8 mouse cellular contexts compared by ENCODE assay signal in genomic region chr11:32205058-32205873, GRCm38 (mm10). TPM values are rescaled to one million over a fixed set of nuclear protein-coding genes. Genes with fewer than 3 reads are reported as not detected.
DNase-seq lines count a peak whose midpoint lies in the region; ATAC-seq lines count a peak whose summit lies in the region.

Snrnp25 (plus strand) TSS chr11:32205415.

- ATAC-seq in forebrain, embryonic 11.5 days (replicated peaks; ENCODE audit: low FRiP score): peak; percentile 100
- ATAC-seq in heart, embryonic 16.5 days (replicated peaks; ENCODE audit: extremely low read depth, insufficient read depth, low FRiP score): peak; percentile 100
- ATAC-seq in liver, embryonic 15.5 days (ENCODE audit: insufficient read depth): peak; percentile 99
- peak; percentile 100 for ATAC-seq in neural tube, embryonic 12.5 days (ENCODE audit: low FRiP score, low read depth)

- peak within 1 kb of the TSS; percentile 67 for H3K4me2 ChIP-seq in forebrain, embryonic 11.5 days (ENCODE audit: low read depth, low read length, severe bottlenecking)
- peak within 1 kb of the TSS; percentile 71 for H3K4me2 ChIP-seq in heart, embryonic 16.5 days (ENCODE audit: low read depth, low read length)
- H3K4me2 ChIP-seq in liver, embryonic 15.5 days: peak within 1 kb of the TSS; percentile 93
- peak within 1 kb of the TSS; percentile 80 for H3K4me2 ChIP-seq in neural tube, embryonic 12.5 days (replicated peaks)

- H3K4me1 ChIP-seq in forebrain, embryonic 11.5 days (replicated peaks; ENCODE audit: control insufficient read depth, insufficient read depth, low read length): no peaks in the 10 kb centered on the region; the same call in 1 of the 2 replicates
- H3K4me1 ChIP-seq in heart, embryonic 16.5 days (ENCODE audit: control insufficient read depth, insufficient read depth, low read length): peaks cover 6% of the 10 kb centered on the region
- H3K4me1 ChIP-seq in liver, embryonic 15.5 days (replicated peaks): peaks cover 28% of the 10 kb centered on the region
- peaks cover 17% of the 10 kb centered on the region for H3K4me1 ChIP-seq in neural tube, embryonic 12.5 days

- WGBS in forebrain, embryonic 11.5 days: under 1% methylated on average over 52 of the region's 52 CpGs
- under 1% methylated on average over 52 of the region's 52 CpGs for WGBS in heart, embryonic 16.5 days
- WGBS in liver, embryonic 15.5 days (ENCODE audit: insufficient replicate concordance): under 1% methylated on average over 52 of the region's 52 CpGs
- WGBS in neural tube, embryonic 12.5 days: under 1% methylated on average over 52 of the region's 52 CpGs

- no peaks in the 10 kb centered on the region for H3K9me3 ChIP-seq in forebrain, embryonic 11.5 days (ENCODE audit: control insufficient read depth, low read length)
- no peaks in the 10 kb centered on the region for H3K9me3 ChIP-seq in heart, embryonic 16.5 days (replicated peaks; ENCODE audit: control insufficient read depth, low read length)
- no peaks in the 10 kb centered on the region for H3K9me3 ChIP-seq in liver, embryonic 15.5 days (replicated peaks)
- no peaks in the 10 kb centered on the region for H3K9me3 ChIP-seq in neural tube, embryonic 12.5 days

- peak within 1 kb of the TSS; percentile 69 for H3K9ac ChIP-seq in forebrain, embryonic 11.5 days (ENCODE audit: low read length)
- peak within 1 kb of the TSS; percentile 75 for H3K9ac ChIP-seq in heart, embryonic 16.5 days (ENCODE audit: low read length)
- H3K9ac ChIP-seq in liver, embryonic 15.5 days: peak within 1 kb of the TSS; percentile 82
- H3K9ac ChIP-seq in neural tube, embryonic 12.5 days: peak within 1 kb of the TSS; percentile 65

- peak within 1 kb of the TSS; percentile 55 for H3K4me3 ChIP-seq in forebrain, embryonic 11.5 days (ENCODE audit: low read depth, low read length)
- H3K4me3 ChIP-seq in heart, embryonic 16.5 days (ENCODE audit: low read length): peak within 1 kb of the TSS; percentile 61
- H3K4me3 ChIP-seq in liver, embryonic 15.5 days (replicated peaks): peak within 1 kb of the TSS; percentile 77
- peak within 1 kb of the TSS; percentile 61 for H3K4me3 ChIP-seq in neural tube, embryonic 12.5 days

- no peaks in the 10 kb centered on the region for H3K27me3 ChIP-seq in forebrain, embryonic 11.5 days (ENCODE audit: control insufficient read depth, insufficient read depth, low read length)
- H3K27me3 ChIP-seq in heart, embryonic 16.5 days (ENCODE audit: control insufficient read depth, insufficient read depth, low read length): no peaks in the 10 kb centered on the region
- 0 out of 2 replicates have a peak, but pooled peaks cover 2% of the 10 kb centered on the region for H3K27me3 ChIP-seq in liver, embryonic 15.5 days
- H3K27me3 ChIP-seq in neural tube, embryonic 12.5 days (replicated peaks): no peaks in the 10 kb centered on the region

- 0 out of 2 replicates have a peak within 1 kb of the TSS, but pooled peaks have one; percentile 38 for H3K27ac ChIP-seq in forebrain, embryonic 11.5 days (ENCODE audit: low read depth, low read length)
- H3K27ac ChIP-seq in heart, embryonic 16.5 days (ENCODE audit: low read length): peak within 1 kb of the TSS; percentile 34; the same call in 1 of the 2 replicates
- H3K27ac ChIP-seq in liver, embryonic 15.5 days (replicated peaks): peak within 1 kb of the TSS; percentile 89
- no peak within 1 kb of the TSS for H3K27ac ChIP-seq in neural tube, embryonic 12.5 days

- DNase-seq in CD8-positive naive resting alpha-beta T cell, adult 2 months (ENCODE audit: low read depth in 2 of 2, low spot score in 2 of 2): peak; percentile 94 to 95
- peak; percentile 97 for DNase-seq in c-Kit-positive CD71-negative TER-119-negative erythroid progenitor cells, embryonic 14.5 days (ENCODE audit: low read depth)
- peak; percentile 97 for DNase-seq in forebrain, embryonic 11.5 days (ENCODE audit: low spot score)
- peak; percentile 97 to 99 for DNase-seq in kidney, postnatal 36 days
- DNase-seq in telencephalon, adult 2 months (ENCODE audit: low read depth, low spot score): peak; percentile 95

- H3K36me3 ChIP-seq in forebrain, embryonic 11.5 days (ENCODE audit: control insufficient read depth, insufficient read depth, low read length): peaks cover 6% of the 10 kb centered on the region; the same call in 1 of the 2 replicates
- H3K36me3 ChIP-seq in heart, embryonic 16.5 days (ENCODE audit: control insufficient read depth, insufficient read depth): peaks cover 17% of the 10 kb centered on the region
- peaks cover 34% of the 10 kb centered on the region for H3K36me3 ChIP-seq in liver, embryonic 15.5 days (replicated peaks)
- peaks cover 29% of the 10 kb centered on the region for H3K36me3 ChIP-seq in neural tube, embryonic 12.5 days

RNA-seq across cellular contexts. Expression of gene Snrnp25, which starts in this region (rescaled TPM):
- 86.2 and 92.7 TPM in 2 replicates for polyA plus RNA-seq in forebrain, embryonic 11.5 days (2014; fragmentation: Nextera tagmentation; extraction: Ambion mirVana)
- polyA plus RNA-seq in heart, embryonic 16.5 days (2015; fragmentation: Nextera tagmentation; extraction: Ambion mirVana): 42.6 and 50.9 TPM in 2 replicates
- polyA plus RNA-seq in liver, embryonic 15.5 days (2015; fragmentation: Nextera tagmentation; extraction: Ambion mirVana): 68.7 and 70.1 TPM in 2 replicates
- polyA plus RNA-seq in neural tube, embryonic 12.5 days (2016; fragmentation: Nextera tagmentation; extraction: Ambion mirVana): 52.8 and 59.3 TPM in 2 replicates
